In the genomic region with DNA sequence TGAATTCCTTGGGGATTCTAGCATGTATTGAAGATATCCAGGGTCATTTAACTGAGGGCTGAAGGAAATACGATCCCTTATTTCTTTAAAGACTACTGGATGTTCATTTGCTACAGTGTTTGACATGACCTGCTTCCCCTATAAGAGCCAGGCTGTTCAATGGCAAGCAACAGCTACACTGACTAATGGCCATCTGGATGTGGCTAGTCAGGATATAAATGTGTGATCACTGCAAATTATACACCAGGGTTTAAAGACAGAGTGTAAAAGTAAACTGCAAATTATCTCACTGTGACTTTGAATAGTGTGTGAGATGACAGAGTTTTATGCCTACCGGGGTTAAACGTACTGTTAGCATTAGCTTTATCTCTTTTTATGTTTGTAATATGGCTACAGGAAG, we compare ENCODE assay signal across 23 mouse cellular contexts.
DNase-seq lines count a peak whose midpoint lies in the region; ATAC-seq and TF ChIP-seq lines count a peak whose summit lies in the region.
"Had no signal": no experiment of that assay in that cellular context is flagged by ENCODE, and none has a peak within 500 bp of the region (broad histone marks: within the 10 kb centered on the region; RNA-seq: fewer than 3 reads in every experiment).

No protein-coding gene starts in this region.

- no peaks in the 10 kb centered on the region for H3K4me1 ChIP-seq in forebrain, embryonic 13.5 days
- no peaks in the 10 kb centered on the region for H3K4me1 ChIP-seq in forebrain, embryonic 10.5 days
- H3K4me1 ChIP-seq in forebrain, embryonic 15.5 days = 0 out of 2 replicates have a peak, but pooled peaks cover 9% of the 10 kb centered on the region
- H3K4me1 ChIP-seq in forebrain, postnatal 0 days (ENCODE audit: insufficient read depth) = no peaks in the 10 kb centered on the region; the same call in 1 of the 2 replicates
- no peaks in the 10 kb centered on the region for H3K4me1 ChIP-seq in midbrain, embryonic 10.5 days
- H3K4me1 ChIP-seq: embryonic facial prominence, embryonic 10.5 days; embryonic facial prominence, embryonic 12.5 days had no signal

- no peak for TF ChIP-seq CTCF in brain, embryonic 14.5 days (IDR thresholded peaks at IDR 0.05; ENCODE audit: borderline replicate concordance, extremely low read depth, insufficient read depth, insufficient read length)
- no peak for TF ChIP-seq CTCF in forebrain, postnatal 0 days (IDR thresholded peaks at IDR 0.05; ENCODE audit: low read depth)

- DNase-seq in forebrain, embryonic 10.5 days (ENCODE audit: extremely low spot score, low spot score) = no peak
- peak; percentile 75 for DNase-seq in brain, embryonic 14.5 days (ENCODE audit: low read depth)
- DNase-seq in forebrain, postnatal 0 days = no peak
- no peak for DNase-seq in heart, postnatal 10 days
- no peak for DNase-seq in midbrain, embryonic 10.5 days (ENCODE audit: low spot score)
- DNase-seq in B cell, adult 2 months = no peak
- DNase-seq: adrenal gland, adult 8-10 months; adrenal gland, postnatal 14 days; adrenal gland, postnatal 36 days; cerebellum, adult 11-12 months; cerebellum, adult 2 months; cerebellum, adult 9-10 months; cerebellum, postnatal 10 days; cerebellum, postnatal 25 days had no signal

- 70% methylated on average over 3 of the region's 3 CpGs for WGBS in forebrain, embryonic 13.5 days
- WGBS in forebrain, embryonic 10.5 days = 87% methylated on average over 3 of the region's 3 CpGs
- WGBS in forebrain, embryonic 15.5 days = 51% methylated on average over 3 of the region's 3 CpGs
- 54% methylated on average over 3 of the region's 3 CpGs for WGBS in forebrain, postnatal 0 days
- WGBS in midbrain, embryonic 10.5 days = 94% methylated on average over 3 of the region's 3 CpGs

- no peak overlapping the region for H3K9ac ChIP-seq in forebrain, embryonic 13.5 days
- no peak overlapping the region for H3K9ac ChIP-seq in forebrain, embryonic 15.5 days (replicated peaks)
- H3K9ac ChIP-seq in forebrain, postnatal 0 days = no peak overlapping the region
- H3K9ac ChIP-seq: embryonic facial prominence, embryonic 12.5 days had no signal

- TF ChIP-seq POLR2A in brain, embryonic 14.5 days (IDR thresholded peaks at IDR 0.05; ENCODE audit: borderline replicate concordance, extremely low read depth, insufficient read depth, insufficient read length, poor library complexity, severe bottlenecking) = no peak

- H3K27me3 ChIP-seq in forebrain, embryonic 13.5 days = no peaks in the 10 kb centered on the region
- H3K27me3 ChIP-seq in forebrain, embryonic 10.5 days (ENCODE audit: poor library complexity, severe bottlenecking) = no peaks in the 10 kb centered on the region
- no peaks in the 10 kb centered on the region for H3K27me3 ChIP-seq in forebrain, embryonic 15.5 days
- no peaks in the 10 kb centered on the region for H3K27me3 ChIP-seq in forebrain, postnatal 0 days (ENCODE audit: insufficient read depth, low read length)
- no peaks in the 10 kb centered on the region for H3K27me3 ChIP-seq in midbrain, embryonic 10.5 days (ENCODE audit: low read depth, poor library complexity, severe bottlenecking)
- H3K27me3 ChIP-seq: CH12.LX; embryonic facial prominence, embryonic 12.5 days; Patski had no signal

- no peak overlapping the region for H3K4me2 ChIP-seq in forebrain, embryonic 13.5 days
- H3K4me2 ChIP-seq in forebrain, embryonic 15.5 days (replicated peaks) = no peak overlapping the region
- no peak overlapping the region for H3K4me2 ChIP-seq in forebrain, postnatal 0 days (ENCODE audit: low read depth)
- H3K4me2 ChIP-seq: embryonic facial prominence, embryonic 12.5 days had no signal

- no peak overlapping the region for H3K4me3 ChIP-seq in forebrain, embryonic 13.5 days
- H3K4me3 ChIP-seq in forebrain, embryonic 10.5 days = no peak overlapping the region
- no peak overlapping the region for H3K4me3 ChIP-seq in forebrain, embryonic 15.5 days
- H3K4me3 ChIP-seq in forebrain, postnatal 0 days (ENCODE audit: low read depth, low read length) = no peak overlapping the region
- no peak overlapping the region for H3K4me3 ChIP-seq in midbrain, embryonic 10.5 days
- H3K4me3 ChIP-seq: embryonic facial prominence, embryonic 10.5 days; embryonic facial prominence, embryonic 12.5 days had no signal

- no peaks in the 10 kb centered on the region for H3K9me3 ChIP-seq in forebrain, embryonic 13.5 days (replicated peaks)
- no peaks in the 10 kb centered on the region for H3K9me3 ChIP-seq in forebrain, embryonic 10.5 days
- no peaks in the 10 kb centered on the region for H3K9me3 ChIP-seq in forebrain, embryonic 15.5 days
- no peaks in the 10 kb centered on the region for H3K9me3 ChIP-seq in forebrain, postnatal 0 days (ENCODE audit: low read length)
- no peaks in the 10 kb centered on the region for H3K9me3 ChIP-seq in midbrain, embryonic 10.5 days (replicated peaks)
- H3K9me3 ChIP-seq: embryonic facial prominence, embryonic 10.5 days; embryonic facial prominence, embryonic 12.5 days; G1E had no signal

- no peaks in the 10 kb centered on the region for H3K36me3 ChIP-seq in forebrain, embryonic 13.5 days (ENCODE audit: poor library complexity, severe bottlenecking)
- no peaks in the 10 kb centered on the region for H3K36me3 ChIP-seq in forebrain, embryonic 10.5 days (replicated peaks)
- H3K36me3 ChIP-seq in forebrain, embryonic 15.5 days = no peaks in the 10 kb centered on the region
- no peaks in the 10 kb centered on the region for H3K36me3 ChIP-seq in forebrain, postnatal 0 days (ENCODE audit: insufficient read depth)
- H3K36me3 ChIP-seq in midbrain, embryonic 10.5 days = no peaks in the 10 kb centered on the region
- H3K36me3 ChIP-seq: embryonic facial prominence, embryonic 10.5 days; embryonic facial prominence, embryonic 12.5 days; G1E had no signal

- no peak overlapping the region for H3K27ac ChIP-seq in forebrain, embryonic 13.5 days
- H3K27ac ChIP-seq in forebrain, embryonic 10.5 days = no peak overlapping the region
- no peak overlapping the region for H3K27ac ChIP-seq in forebrain, embryonic 15.5 days (replicated peaks)
- no peak overlapping the region for H3K27ac ChIP-seq in forebrain, postnatal 0 days (ENCODE audit: low read depth, low read length)
- H3K27ac ChIP-seq in midbrain, embryonic 10.5 days (replicated peaks) = no peak overlapping the region
- H3K27ac ChIP-seq: embryonic facial prominence, embryonic 10.5 days; embryonic facial prominence, embryonic 12.5 days had no signal

- ATAC-seq in forebrain, embryonic 13.5 days = peak; percentile 77
- ATAC-seq in forebrain, embryonic 15.5 days (replicated peaks) = peak; percentile 73; the same call in 1 of the 2 replicates
- ATAC-seq in forebrain, postnatal 0 days = peak; percentile 50; the same call in 1 of the 2 replicates
- ATAC-seq: activated CD4-positive, CD25-positive, alpha-beta regulatory T cell, adult 4 months; CD4-positive, CD25-positive, alpha-beta regulatory T cell, adult 4 months; Patski had no signal

- intact Hi-C loops in heart, postnatal 10 days (cut with DNase I) = no loop called here
